Mouse (Mus musculus): ENCODE data around the gene Lin7b. TPM values are rescaled to one million over a fixed set of nuclear protein-coding genes. Genes with fewer than 3 reads are reported as not detected.
A peak's percentile ranks its signal among the peaks of the same experiment; 100 is the strongest.

Lin7b gene
- polyA plus RNA-seq, 1 experiment from 2014 or later: 0.66 TPM

GRCm38 (mm10) chr7:45409497-45410163 is 39.2 kb upstream of the Lin7b start:
- H3K9me3 ChIP-seq (ENCODE audit: control insufficient read depth, low read length): no peaks in the 10 kb centered on the region
- H3K4me3 ChIP-seq (ENCODE audit: low read length): no peak overlapping the region
- H3K9ac ChIP-seq (ENCODE audit: low read depth, low read length): no peak overlapping the region
- 87% methylated on average over 8 of the region's 8 CpGs for WGBS
- no peak for ATAC-seq (ENCODE audit: low FRiP score, low TSS enrichment)
- H3K4me2 ChIP-seq (replicated peaks; ENCODE audit: low read depth, low read length): no peak overlapping the region
- peaks cover 87% of the 10 kb centered on the region for H3K27me3 ChIP-seq (ENCODE audit: control insufficient read depth, insufficient read depth, low read length)
- no peak overlapping the region for H3K27ac ChIP-seq (ENCODE audit: low read depth, low read length)
- peaks cover 15% of the 10 kb centered on the region; the same call in 1 of the 2 replicates for H3K4me1 ChIP-seq (ENCODE audit: control insufficient read depth, insufficient read depth, low read length)
- no peaks in the 10 kb centered on the region for H3K36me3 ChIP-seq (ENCODE audit: control insufficient read depth, insufficient read depth, low read length)

- peaks cover 11% of the 10 kb centered on the region; the same call in 1 of the 2 replicates for H3K4me1 ChIP-seq (ENCODE audit: control insufficient read depth, insufficient read depth, low read length)
- H3K4me3 ChIP-seq (ENCODE audit: low read length): no peak overlapping the region
- no peak overlapping the region for H3K4me2 ChIP-seq (replicated peaks; ENCODE audit: low read depth, low read length)
- no peak overlapping the region for H3K9ac ChIP-seq (ENCODE audit: low read depth, low read length)
- H3K36me3 ChIP-seq (ENCODE audit: control insufficient read depth, insufficient read depth, low read length): no peaks in the 10 kb centered on the region
- H3K9me3 ChIP-seq (ENCODE audit: control insufficient read depth, low read length): no peaks in the 10 kb centered on the region
- H3K27ac ChIP-seq (ENCODE audit: low read depth, low read length): no peak overlapping the region
- WGBS: 87% methylated on average over 17 of the region's 17 CpGs
- H3K27me3 ChIP-seq (ENCODE audit: control insufficient read depth, insufficient read depth, low read length): peaks cover 80% of the 10 kb centered on the region
- no peak for ATAC-seq (ENCODE audit: low FRiP score, low TSS enrichment)
Observed at GRCm38 (mm10) chr7:45408949-45409348, 38.6 kb upstream of the Lin7b start.

- ATAC-seq (ENCODE audit: low FRiP score, low TSS enrichment): no peak
- no peak overlapping the region for H3K9ac ChIP-seq (ENCODE audit: low read depth, low read length)
- H3K4me2 ChIP-seq (replicated peaks; ENCODE audit: low read depth, low read length): no peak overlapping the region
- peaks cover 76% of the 10 kb centered on the region for H3K27me3 ChIP-seq (ENCODE audit: control insufficient read depth, insufficient read depth, low read length)
- H3K9me3 ChIP-seq (ENCODE audit: control insufficient read depth, low read length): no peaks in the 10 kb centered on the region
- H3K27ac ChIP-seq (ENCODE audit: low read depth, low read length): no peak overlapping the region
- H3K4me1 ChIP-seq (ENCODE audit: control insufficient read depth, insufficient read depth, low read length): peaks cover 11% of the 10 kb centered on the region; the same call in 1 of the 2 replicates
- H3K36me3 ChIP-seq (ENCODE audit: control insufficient read depth, insufficient read depth, low read length): no peaks in the 10 kb centered on the region
- H3K4me3 ChIP-seq (ENCODE audit: low read length): no peak overlapping the region
- 70% methylated on average over 7 of the region's 7 CpGs for WGBS
Observed at GRCm38 (mm10) chr7:45408351-45408750, 38.0 kb upstream of the Lin7b start.

GRCm38 (mm10) chr7:45407836-45408235 is 37.5 kb upstream of the Lin7b start:
- 77% methylated on average over 10 of the region's 10 CpGs for WGBS
- H3K27ac ChIP-seq (ENCODE audit: low read depth, low read length): no peak overlapping the region
- H3K4me2 ChIP-seq (replicated peaks; ENCODE audit: low read depth, low read length): no peak overlapping the region
- peaks cover 71% of the 10 kb centered on the region for H3K27me3 ChIP-seq (ENCODE audit: control insufficient read depth, insufficient read depth, low read length)
- peaks cover 8% of the 10 kb centered on the region; the same call in 1 of the 2 replicates for H3K4me1 ChIP-seq (ENCODE audit: control insufficient read depth, insufficient read depth, low read length)
- no peak for ATAC-seq (ENCODE audit: low FRiP score, low TSS enrichment)
- no peak overlapping the region for H3K4me3 ChIP-seq (ENCODE audit: low read length)
- no peak overlapping the region for H3K9ac ChIP-seq (ENCODE audit: low read depth, low read length)
- H3K36me3 ChIP-seq (ENCODE audit: control insufficient read depth, insufficient read depth, low read length): no peaks in the 10 kb centered on the region
- no peaks in the 10 kb centered on the region for H3K9me3 ChIP-seq (ENCODE audit: control insufficient read depth, low read length)

- ATAC-seq (ENCODE audit: low FRiP score, low TSS enrichment): no peak
- 1% methylated on average over 113 of the region's 114 CpGs for WGBS
- Histone ChIP-seq H3K4me2 (replicated peaks; ENCODE audit: low read depth, low read length) (peak overlapping the region; percentile 52), H3K4me1 (ENCODE audit: control insufficient read depth, insufficient read depth, low read length) (peaks cover 8% of the 10 kb centered on the region; the same call in 1 of the 2 replicates), H3K9me3 (ENCODE audit: control insufficient read depth, low read length) (no peaks in the 10 kb centered on the region), H3K4me3 (ENCODE audit: low read length) (peak overlapping the region; percentile 40), H3K27ac (ENCODE audit: low read depth, low read length) (no peak overlapping the region), H3K9ac (ENCODE audit: low read depth, low read length) (peak overlapping the region; percentile 34), H3K36me3 (ENCODE audit: control insufficient read depth, insufficient read depth, low read length) (no peaks in the 10 kb centered on the region), H3K27me3 (ENCODE audit: control insufficient read depth, insufficient read depth, low read length) (peaks cover 61% of the 10 kb centered on the region)
Observed at GRCm38 (mm10) chr7:45406157-45407156, 36.1 kb upstream of the Lin7b start.

- H3K9me3 ChIP-seq (ENCODE audit: control insufficient read depth, low read length): no peaks in the 10 kb centered on the region
- H3K4me3 ChIP-seq (ENCODE audit: low read length): peak within 1 kb of the TSS; percentile 40
- ATAC-seq (ENCODE audit: low FRiP score, low TSS enrichment): no peak
- H3K4me1 ChIP-seq (ENCODE audit: control insufficient read depth, insufficient read depth, low read length): peaks cover 8% of the 10 kb centered on the region; the same call in 1 of the 2 replicates
- no peak within 1 kb of the TSS for H3K27ac ChIP-seq (ENCODE audit: low read depth, low read length)
- H3K27me3 ChIP-seq (ENCODE audit: control insufficient read depth, insufficient read depth, low read length): peaks cover 53% of the 10 kb centered on the region
- peak within 1 kb of the TSS; percentile 52 for H3K4me2 ChIP-seq (replicated peaks; ENCODE audit: low read depth, low read length)
- H3K36me3 ChIP-seq (ENCODE audit: control insufficient read depth, insufficient read depth, low read length): no peaks in the 10 kb centered on the region
- peak within 1 kb of the TSS; percentile 34; the same call in 1 of the 2 replicates for H3K9ac ChIP-seq (ENCODE audit: low read depth, low read length)
- 14% methylated on average over 28 of the region's 28 CpGs for WGBS
Observed at GRCm38 (mm10) chr7:45405091-45406075, 35.0 kb upstream of the Lin7b start, which contains the start of gene Kcna7. Kcna7 (plus strand) TSS chr7:45405653.

GRCm38 (mm10) chr7:45403532-45404261 is 33.3 kb upstream of the Lin7b start:
- no peaks in the 10 kb centered on the region for H3K9me3 ChIP-seq (ENCODE audit: control insufficient read depth, low read length)
- no peak overlapping the region for H3K4me2 ChIP-seq (replicated peaks; ENCODE audit: low read depth, low read length)
- WGBS: 46% methylated on average over 6 of the region's 6 CpGs
- no peak overlapping the region for H3K9ac ChIP-seq (ENCODE audit: low read depth, low read length)
- H3K4me3 ChIP-seq (ENCODE audit: low read length): no peak overlapping the region
- no peak overlapping the region for H3K27ac ChIP-seq (ENCODE audit: low read depth, low read length)
- H3K4me1 ChIP-seq (ENCODE audit: control insufficient read depth, insufficient read depth, low read length): peaks cover 8% of the 10 kb centered on the region; the same call in 1 of the 2 replicates
- no peaks in the 10 kb centered on the region for H3K36me3 ChIP-seq (ENCODE audit: control insufficient read depth, insufficient read depth, low read length)
- no peak for ATAC-seq (ENCODE audit: low FRiP score, low TSS enrichment)
- H3K27me3 ChIP-seq (ENCODE audit: control insufficient read depth, insufficient read depth, low read length): peaks cover 37% of the 10 kb centered on the region

Measured in kidney, embryonic 14.5 days (tissue).